Mouse (Mus musculus): ENCODE results near the gene Gls. TPM values are rescaled to one million over a fixed set of nuclear protein-coding genes. Genes with fewer than 3 reads are reported as not detected.

Gene Gls
- polyA plus RNA-seq, 1 experiment from 2014 or later = 35.4 TPM

DNA sequence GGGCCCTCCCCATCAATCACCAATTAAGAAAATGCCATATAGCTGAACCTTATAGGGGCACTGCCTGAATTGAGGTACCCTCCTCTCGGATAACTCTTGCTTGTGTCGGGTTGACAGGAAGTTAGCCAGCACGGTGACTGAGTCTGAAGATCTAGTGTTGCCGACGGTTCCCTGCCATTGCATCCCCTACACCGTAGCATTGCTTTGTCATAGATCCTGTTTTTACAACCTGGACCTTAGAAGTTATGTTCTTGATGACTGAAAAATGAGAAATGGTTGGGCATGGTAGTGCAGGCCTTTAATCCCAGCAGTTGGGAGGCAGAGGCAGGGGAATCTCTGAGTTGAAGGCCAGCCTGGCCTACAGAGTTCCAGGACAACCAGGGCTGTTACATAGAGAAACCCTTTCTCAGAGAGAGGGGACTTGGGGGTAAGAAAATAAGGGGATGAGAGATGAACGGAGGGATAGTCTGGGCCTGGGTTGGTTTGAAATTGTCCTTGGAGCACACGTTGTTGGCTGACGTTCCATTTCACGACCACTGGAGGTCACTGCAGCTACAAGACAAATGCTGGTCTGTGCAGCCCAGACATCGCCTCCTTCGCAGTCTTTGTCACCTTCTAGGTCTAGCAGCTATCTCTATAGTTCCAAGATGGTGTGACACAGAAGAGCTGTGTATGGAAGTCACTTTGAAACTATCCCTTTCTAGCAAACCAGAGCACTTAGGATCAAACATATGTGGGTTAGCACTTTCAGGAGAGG lies 86.6 kb downstream of the Gls start:
- no peak overlapping the region for H3K4me2 ChIP-seq (ENCODE audit: low read length)
- no peak overlapping the region for H3K27ac ChIP-seq (ENCODE audit: low read depth, low read length)
- no peaks in the 10 kb centered on the region for H3K4me1 ChIP-seq (ENCODE audit: control insufficient read depth, insufficient read depth, low read length)
- ATAC-seq (peak; percentile 79), DNase-seq (ENCODE audit: low spot score) (peak; percentile 86)
- H3K4me3 ChIP-seq (ENCODE audit: low read depth, low read length) = no peak overlapping the region
- H3K9ac ChIP-seq (ENCODE audit: low read length) = no peak overlapping the region
- H3K27me3 ChIP-seq (replicated peaks; ENCODE audit: control insufficient read depth, insufficient read depth, low read length) = no peaks in the 10 kb centered on the region
- WGBS = 53% methylated on average over 12 of the region's 12 CpGs
- H3K36me3 ChIP-seq (ENCODE audit: control insufficient read depth, insufficient read depth, low read length) = no peaks in the 10 kb centered on the region
- H3K9me3 ChIP-seq (replicated peaks; ENCODE audit: control insufficient read depth, low read length) = no peaks in the 10 kb centered on the region

- no peaks in the 10 kb centered on the region for H3K27me3 ChIP-seq (replicated peaks; ENCODE audit: control insufficient read depth, insufficient read depth, low read length)
- no peaks in the 10 kb centered on the region for H3K36me3 ChIP-seq (ENCODE audit: control insufficient read depth, insufficient read depth, low read length)
- no peak overlapping the region for H3K4me2 ChIP-seq (ENCODE audit: low read length)
- H3K4me3 ChIP-seq (ENCODE audit: low read depth, low read length) = no peak overlapping the region
- no peak overlapping the region for H3K9ac ChIP-seq (ENCODE audit: low read length)
- no peaks in the 10 kb centered on the region for H3K4me1 ChIP-seq (ENCODE audit: control insufficient read depth, insufficient read depth, low read length)
- DNase-seq (ENCODE audit: low spot score) (no peak), ATAC-seq (no peak)
- no peaks in the 10 kb centered on the region for H3K9me3 ChIP-seq (replicated peaks; ENCODE audit: control insufficient read depth, low read length)
- 79% methylated on average over 10 of the region's 10 CpGs for WGBS
- no peak overlapping the region for H3K27ac ChIP-seq (ENCODE audit: low read depth, low read length)
Observed at GRCm38 (mm10) chr1:52144907-52145306, 88.1 kb downstream of the Gls start.

GRCm38 (mm10) chr1:52143596-52144156 lies 89.4 kb downstream of the Gls start:
- 90% methylated on average over 7 of the region's 7 CpGs for WGBS
- no peak overlapping the region for H3K4me2 ChIP-seq (ENCODE audit: low read length)
- no peak overlapping the region for H3K27ac ChIP-seq (ENCODE audit: low read depth, low read length)
- no peak overlapping the region for H3K4me3 ChIP-seq (ENCODE audit: low read depth, low read length)
- ATAC-seq (no peak), DNase-seq (ENCODE audit: low spot score) (no peak)
- H3K9me3 ChIP-seq (replicated peaks; ENCODE audit: control insufficient read depth, low read length) = no peaks in the 10 kb centered on the region
- no peaks in the 10 kb centered on the region for H3K4me1 ChIP-seq (ENCODE audit: control insufficient read depth, insufficient read depth, low read length)
- no peaks in the 10 kb centered on the region for H3K36me3 ChIP-seq (ENCODE audit: control insufficient read depth, insufficient read depth, low read length)
- no peak overlapping the region for H3K9ac ChIP-seq (ENCODE audit: low read length)
- H3K27me3 ChIP-seq (replicated peaks; ENCODE audit: control insufficient read depth, insufficient read depth, low read length) = no peaks in the 10 kb centered on the region

DNA sequence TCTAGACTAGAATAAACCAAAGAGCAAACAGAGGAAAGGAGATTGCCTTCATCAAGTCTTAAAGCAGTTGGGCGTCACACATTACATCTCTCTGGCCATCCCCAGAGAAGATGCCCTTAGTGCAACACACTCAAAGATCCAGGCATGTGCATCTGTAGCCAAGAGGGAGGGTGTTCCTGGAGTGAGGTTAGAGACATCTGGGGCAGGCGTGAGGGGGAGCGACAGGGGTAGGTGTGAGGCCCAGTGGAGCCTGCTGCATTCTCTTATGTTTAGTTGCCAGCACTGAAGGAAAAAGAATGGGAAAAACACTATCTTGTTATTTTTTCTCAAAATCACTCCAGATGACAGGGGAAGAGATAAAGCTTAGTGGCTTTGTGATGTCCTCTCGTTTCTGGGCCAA lies 89.8 kb downstream of the Gls start:
- Histone ChIP-seq H3K27ac (ENCODE audit: low read depth, low read length) (no peak overlapping the region), H3K9ac (ENCODE audit: low read length) (no peak overlapping the region), H3K4me1 (ENCODE audit: control insufficient read depth, insufficient read depth, low read length) (no peaks in the 10 kb centered on the region), H3K36me3 (ENCODE audit: control insufficient read depth, insufficient read depth, low read length) (no peaks in the 10 kb centered on the region), H3K9me3 (replicated peaks; ENCODE audit: control insufficient read depth, low read length) (no peaks in the 10 kb centered on the region), H3K4me3 (ENCODE audit: low read depth, low read length) (no peak overlapping the region), H3K4me2 (ENCODE audit: low read length) (no peak overlapping the region), H3K27me3 (replicated peaks; ENCODE audit: control insufficient read depth, insufficient read depth, low read length) (no peaks in the 10 kb centered on the region)
- no peak for ATAC-seq
- DNase-seq (ENCODE audit: low spot score) = no peak
- WGBS = 83% methylated on average over 4 of the region's 4 CpGs

DNA sequence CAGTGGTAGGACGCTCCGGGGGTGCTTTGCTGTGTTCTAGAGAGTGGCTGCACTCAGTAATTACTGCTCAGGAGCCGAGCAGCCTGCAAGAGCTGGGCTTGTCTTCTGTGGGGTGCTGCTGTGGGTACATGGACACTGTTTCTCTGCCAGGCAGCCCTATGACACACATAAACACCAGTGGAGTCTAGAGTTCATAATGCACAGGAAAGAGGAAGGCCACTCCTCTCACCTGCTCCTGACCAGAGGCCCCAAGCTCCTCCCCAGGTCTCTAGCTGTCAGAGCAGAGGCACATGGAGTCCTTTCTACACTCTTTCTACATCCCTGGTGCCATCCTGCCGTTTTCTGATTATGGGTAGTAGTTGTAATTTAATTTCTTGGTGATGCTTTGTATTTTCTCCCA lies 90.9 kb downstream of the Gls start:
- ATAC-seq (no peak), DNase-seq (ENCODE audit: low spot score) (no peak)
- H3K36me3 ChIP-seq (ENCODE audit: control insufficient read depth, insufficient read depth, low read length) = no peaks in the 10 kb centered on the region
- H3K4me2 ChIP-seq (ENCODE audit: low read length) = no peak overlapping the region
- H3K9ac ChIP-seq (ENCODE audit: low read length) = no peak overlapping the region
- WGBS = 75% methylated on average over 4 of the region's 4 CpGs
- H3K27me3 ChIP-seq (replicated peaks; ENCODE audit: control insufficient read depth, insufficient read depth, low read length) = no peaks in the 10 kb centered on the region
- H3K4me1 ChIP-seq (ENCODE audit: control insufficient read depth, insufficient read depth, low read length) = no peaks in the 10 kb centered on the region
- no peak overlapping the region for H3K4me3 ChIP-seq (ENCODE audit: low read depth, low read length)
- H3K9me3 ChIP-seq (replicated peaks; ENCODE audit: control insufficient read depth, low read length) = no peaks in the 10 kb centered on the region
- no peak overlapping the region for H3K27ac ChIP-seq (ENCODE audit: low read depth, low read length)

DNA sequence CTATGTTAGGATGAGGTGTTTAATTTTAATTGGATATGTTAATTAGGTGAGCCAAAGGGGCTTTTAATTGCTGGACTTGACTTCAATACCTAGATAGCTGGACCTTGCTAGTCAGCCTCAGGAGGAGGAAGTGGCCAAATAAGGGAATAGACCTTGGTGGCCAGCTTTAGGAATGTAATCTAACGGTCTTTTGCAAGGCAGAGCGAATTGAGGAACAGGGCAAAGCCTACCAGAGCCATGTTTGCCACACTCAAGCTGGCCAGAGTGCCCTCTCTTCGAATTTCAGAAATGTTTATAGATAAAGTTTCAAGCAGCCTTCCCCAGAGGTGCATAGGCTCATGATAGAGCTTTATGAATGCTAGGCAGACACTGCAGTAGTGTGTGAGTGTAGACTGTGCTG lies 91.5 kb downstream of the Gls start:
- no peaks in the 10 kb centered on the region for H3K27me3 ChIP-seq (replicated peaks; ENCODE audit: control insufficient read depth, insufficient read depth, low read length)
- H3K4me3 ChIP-seq (ENCODE audit: low read depth, low read length) = no peak overlapping the region
- H3K27ac ChIP-seq (ENCODE audit: low read depth, low read length) = no peak overlapping the region
- no peaks in the 10 kb centered on the region for H3K4me1 ChIP-seq (ENCODE audit: control insufficient read depth, insufficient read depth, low read length)
- H3K36me3 ChIP-seq (ENCODE audit: control insufficient read depth, insufficient read depth, low read length) = no peaks in the 10 kb centered on the region
- no peak overlapping the region for H3K9ac ChIP-seq (ENCODE audit: low read length)
- WGBS = 72% methylated on average over 3 of the region's 3 CpGs
- H3K4me2 ChIP-seq (ENCODE audit: low read length) = no peak overlapping the region
- no peak for ATAC-seq
- no peaks in the 10 kb centered on the region for H3K9me3 ChIP-seq (replicated peaks; ENCODE audit: control insufficient read depth, low read length)
- no peak for DNase-seq (ENCODE audit: low spot score)

- 81% methylated on average over 9 of the region's 9 CpGs for WGBS
- Histone ChIP-seq H3K27ac (ENCODE audit: low read depth, low read length) (no peak overlapping the region), H3K4me2 (ENCODE audit: low read length) (no peak overlapping the region), H3K9ac (ENCODE audit: low read length) (no peak overlapping the region), H3K27me3 (replicated peaks; ENCODE audit: control insufficient read depth, insufficient read depth, low read length) (no peaks in the 10 kb centered on the region), H3K9me3 (replicated peaks; ENCODE audit: control insufficient read depth, low read length) (no peaks in the 10 kb centered on the region), H3K4me3 (ENCODE audit: low read depth, low read length) (no peak overlapping the region), H3K36me3 (ENCODE audit: control insufficient read depth, insufficient read depth, low read length) (no peaks in the 10 kb centered on the region), H3K4me1 (ENCODE audit: control insufficient read depth, insufficient read depth, low read length) (no peaks in the 10 kb centered on the region)
- DNase-seq (ENCODE audit: low spot score) (no peak), ATAC-seq (no peak)
Observed at GRCm38 (mm10) chr1:52140534-52140933, 92.5 kb downstream of the Gls start.

DNA sequence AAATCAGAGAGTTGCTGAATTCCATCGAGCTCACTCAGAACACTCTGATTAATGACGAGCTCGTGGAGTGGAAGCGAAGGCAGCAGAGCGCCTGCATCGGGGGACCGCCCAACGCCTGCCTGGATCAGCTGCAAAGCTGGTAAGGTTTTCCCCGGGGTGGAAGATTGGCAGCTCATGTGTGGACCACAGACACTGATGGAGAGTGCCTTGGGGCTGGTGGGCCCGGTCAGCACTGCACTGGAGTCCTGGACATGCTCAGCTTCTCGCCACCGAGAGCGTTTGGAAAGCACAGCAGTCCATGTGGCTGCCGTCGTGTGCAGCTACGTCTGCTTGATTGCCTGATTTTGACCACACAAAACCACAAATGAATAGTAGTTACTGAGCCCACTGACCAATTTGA lies 95.7 kb downstream of the Gls start:
- Histone ChIP-seq H3K4me2 (ENCODE audit: low read length) (no peak overlapping the region), H3K27me3 (replicated peaks; ENCODE audit: control insufficient read depth, insufficient read depth, low read length) (no peaks in the 10 kb centered on the region), H3K9ac (ENCODE audit: low read length) (no peak overlapping the region), H3K27ac (ENCODE audit: low read depth, low read length) (no peak overlapping the region), H3K9me3 (replicated peaks; ENCODE audit: control insufficient read depth, low read length) (no peaks in the 10 kb centered on the region), H3K4me3 (ENCODE audit: low read depth, low read length) (no peak overlapping the region), H3K36me3 (ENCODE audit: control insufficient read depth, insufficient read depth, low read length) (no peaks in the 10 kb centered on the region), H3K4me1 (ENCODE audit: control insufficient read depth, insufficient read depth, low read length) (no peaks in the 10 kb centered on the region)
- ATAC-seq (no peak), DNase-seq (ENCODE audit: low spot score) (no peak)
- WGBS = 86% methylated on average over 16 of the region's 16 CpGs

- Histone ChIP-seq H3K27ac (ENCODE audit: low read depth, low read length) (no peak overlapping the region), H3K27me3 (replicated peaks; ENCODE audit: control insufficient read depth, insufficient read depth, low read length) (no peaks in the 10 kb centered on the region), H3K9ac (ENCODE audit: low read length) (no peak overlapping the region), H3K9me3 (replicated peaks; ENCODE audit: control insufficient read depth, low read length) (no peaks in the 10 kb centered on the region), H3K4me3 (ENCODE audit: low read depth, low read length) (no peak overlapping the region), H3K4me2 (ENCODE audit: low read length) (no peak overlapping the region), H3K4me1 (ENCODE audit: control insufficient read depth, insufficient read depth, low read length) (no peaks in the 10 kb centered on the region), H3K36me3 (ENCODE audit: control insufficient read depth, insufficient read depth, low read length) (no peaks in the 10 kb centered on the region)
- WGBS = 74% methylated on average over 8 of the region's 8 CpGs
- DNase-seq (ENCODE audit: low spot score) (no peak), ATAC-seq (no peak)
Observed at GRCm38 (mm10) chr1:52133254-52133653, 99.8 kb downstream of the Gls start.

All from forebrain, embryonic 14.5 days (tissue).